Comparison of ENCODE assay signal across 12 mouse cellular contexts in the genomic region with DNA sequence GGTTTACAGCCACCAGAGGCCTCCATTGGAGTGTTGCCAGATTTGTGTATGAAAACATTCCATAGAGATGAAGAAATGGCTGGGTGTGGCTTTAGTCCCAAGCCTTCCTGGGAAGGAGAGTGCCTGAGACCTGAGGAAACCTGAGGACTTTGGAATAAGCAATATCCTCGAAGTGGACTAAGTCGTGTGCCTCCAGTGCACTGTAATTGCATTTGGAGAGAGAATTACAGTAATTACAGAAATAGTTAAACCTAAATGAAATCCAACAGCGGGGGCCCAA. TPM values are rescaled to one million over a fixed set of nuclear protein-coding genes. Genes with fewer than 3 reads are reported as not detected.
DNase-seq lines count a peak whose midpoint lies in the region; ATAC-seq and TF ChIP-seq lines count a peak whose summit lies in the region.
"Had no signal": no experiment of that assay in that cellular context is flagged by ENCODE, and none has a peak within 500 bp of the region (broad histone marks: within the 10 kb centered on the region; RNA-seq: fewer than 3 reads in every experiment).

No protein-coding gene starts in this region.

- no peaks in the 10 kb centered on the region for H3K9me3 ChIP-seq in heart, embryonic 11.5 days (replicated peaks; ENCODE audit: control insufficient read depth, low read length)
- no peaks in the 10 kb centered on the region for H3K9me3 ChIP-seq in heart, postnatal 0 days (replicated peaks; ENCODE audit: control insufficient read depth, low read length)
- H3K9me3 ChIP-seq: forebrain, embryonic 15.5 days had no signal

- 0 out of 2 replicates have a peak overlapping the region, but pooled peaks have one; percentile 16 for H3K9ac ChIP-seq in heart, embryonic 11.5 days (ENCODE audit: low read depth, low read length)
- H3K9ac ChIP-seq in heart, postnatal 0 days (replicated peaks; ENCODE audit: low read depth, low read length), result no peak overlapping the region
- H3K9ac ChIP-seq: forebrain, embryonic 15.5 days had no signal

- no peaks in the 10 kb centered on the region for H3K36me3 ChIP-seq in heart, embryonic 11.5 days (ENCODE audit: control insufficient read depth, insufficient read depth, low read length)
- no peaks in the 10 kb centered on the region for H3K36me3 ChIP-seq in heart, postnatal 0 days (replicated peaks; ENCODE audit: control insufficient read depth, insufficient read depth, low read length)

- WGBS in heart, embryonic 11.5 days (ENCODE audit: insufficient replicate concordance), result 91% methylated on average over 3 of the region's 3 CpGs
- 59% methylated on average over 3 of the region's 3 CpGs for WGBS in heart, postnatal 0 days

- H3K4me2 ChIP-seq in heart, embryonic 11.5 days, result peak overlapping the region; percentile 75; the same call in 1 of the 2 replicates
- H3K4me2 ChIP-seq in heart, postnatal 0 days (ENCODE audit: low read depth, low read length), result no peak overlapping the region
- H3K4me2 ChIP-seq: forebrain, embryonic 15.5 days had no signal

- H3K4me1 ChIP-seq in heart, embryonic 11.5 days (ENCODE audit: control insufficient read depth, insufficient read depth, low read length), result peaks cover 25% of the 10 kb centered on the region
- peaks cover 30% of the 10 kb centered on the region for H3K4me1 ChIP-seq in heart, postnatal 0 days (ENCODE audit: control insufficient read depth, insufficient read depth)

- H3K4me3 ChIP-seq in heart, embryonic 11.5 days (ENCODE audit: low read depth, low read length), result no peak overlapping the region
- H3K4me3 ChIP-seq in heart, postnatal 0 days (ENCODE audit: low read depth, low read length), result no peak overlapping the region
- H3K4me3 ChIP-seq in layer of hippocampus, adult 2 months, result no peak overlapping the region
- H3K4me3 ChIP-seq: forebrain, embryonic 15.5 days had no signal

- no peak for DNase-seq in heart, adult 18-20 months
- DNase-seq in MN1 (ENCODE audit: low spot score), result peak; percentile 18
- DNase-seq in heart, postnatal 0 days (ENCODE audit: low spot score), result peak; percentile 39
- DNase-seq in lung, postnatal 10 days, result peak; percentile 42
- DNase-seq in yolk sac, embryonic 10.5 days (ENCODE audit: low spot score), result no peak
- no peak for DNase-seq in cerebellum, postnatal 14 days
- no peak for DNase-seq in layer of hippocampus, adult 2 months (ENCODE audit: low spot score in 2 of 2)
- DNase-seq: gastrocnemius, postnatal 36 days had no signal

- peak overlapping the region; percentile 97 for H3K27ac ChIP-seq in heart, embryonic 11.5 days (ENCODE audit: low read depth, low read length)
- H3K27ac ChIP-seq in heart, postnatal 0 days (ENCODE audit: low read depth), result peak overlapping the region; percentile 99
- H3K27ac ChIP-seq in layer of hippocampus, adult 2 months, result no peak overlapping the region
- H3K27ac ChIP-seq: forebrain, embryonic 15.5 days had no signal

- no peak for TF ChIP-seq CTCF in heart, postnatal 0 days (IDR thresholded peaks at IDR 0.05; ENCODE audit: low read depth)
- no peak for TF ChIP-seq CTCF in layer of hippocampus, adult 2 months (conservative IDR thresholded peaks at IDR 0.05)

- no peak for TF ChIP-seq EP300 in heart, postnatal 0 days (IDR thresholded peaks at IDR 0.05; ENCODE audit: low read depth)

- ATAC-seq in heart, embryonic 11.5 days (replicated peaks; ENCODE audit: insufficient number of reproducible peaks, low FRiP score, low TSS enrichment), result no peak
- no peak for ATAC-seq in heart, postnatal 0 days (ENCODE audit: insufficient read depth, low read depth)
- ATAC-seq: CD4-positive, CD25-positive, alpha-beta regulatory T cell, adult 4 months; forebrain, embryonic 15.5 days had no signal

- H3K27me3 ChIP-seq in heart, embryonic 11.5 days (ENCODE audit: control insufficient read depth, insufficient read depth, low read length), result no peaks in the 10 kb centered on the region
- no peaks in the 10 kb centered on the region for H3K27me3 ChIP-seq in heart, postnatal 0 days (ENCODE audit: control insufficient read depth, insufficient read depth, low read length)
- H3K27me3 ChIP-seq: forebrain, embryonic 15.5 days had no signal

RNA-seq across cellular contexts. Expression of gene Erp29, which starts 2.1 kb away (rescaled TPM):
- 137 and 153 TPM in 2 replicates for polyA plus RNA-seq in heart, embryonic 11.5 days (2014; fragmentation: Nextera tagmentation; extraction: Ambion mirVana)
- 10 to 100 TPM; 68.2 to 68.6 TPM for total RNA-seq in heart, adult 18-20 months (2021)
- total RNA-seq in heart, postnatal 0 days (2014; rRNA removed; ENCODE audit: low replicate concordance), result 32.5 and 55.4 TPM in 2 replicates
- polyA plus RNA-seq in heart, postnatal 0 days (2015; fragmentation: Nextera tagmentation; extraction: Ambion mirVana), result 89.3 and 96.5 TPM in 2 replicates
- 100 to 1,000 TPM; 127 to 144 TPM for total RNA-seq in layer of hippocampus, adult 2 months (2021)

RNA-seq across cellular contexts. Expression of gene Tmem116, which starts 2.8 kb away (rescaled TPM):
- polyA plus RNA-seq in heart, embryonic 11.5 days (2014; fragmentation: Nextera tagmentation; extraction: Ambion mirVana), result 3.5 and 4.0 TPM in 2 replicates
- 10 to 100 TPM; 12.0 to 14.9 TPM for total RNA-seq in heart, adult 18-20 months (2021)
- total RNA-seq in heart, postnatal 0 days (2014; rRNA removed; ENCODE audit: low replicate concordance), result 6.5 and 11.5 TPM in 2 replicates
- polyA plus RNA-seq in heart, postnatal 0 days (2015; fragmentation: Nextera tagmentation; extraction: Ambion mirVana), result 7.0 and 7.5 TPM in 2 replicates
- 1 to 10 TPM; 7.7 to 8.6 TPM for total RNA-seq in layer of hippocampus, adult 2 months (2021)
- total RNA-seq: megakaryocyte, adult 5-6 weeks had no signal

RNA-seq across cellular contexts. Expression of gene Adam1b, which starts 48.8 kb away (rescaled TPM):
- polyA plus RNA-seq in heart, embryonic 11.5 days (2014; fragmentation: Nextera tagmentation; extraction: Ambion mirVana), result 0.29 and 0.45 TPM in 2 replicates
- not detected for total RNA-seq in heart, adult 18-20 months (2021)
- total RNA-seq in heart, postnatal 0 days (2014; rRNA removed; ENCODE audit: low replicate concordance), result not detected in 2 replicates
- polyA plus RNA-seq in heart, postnatal 0 days (2015; fragmentation: Nextera tagmentation; extraction: Ambion mirVana), result 0.14 TPM in 2 replicates
- total RNA-seq in layer of hippocampus, adult 2 months (2021), result not detected
- total RNA-seq: gastrocnemius, postnatal 36 days; megakaryocyte, adult 5-6 weeks had no signal
- polyA plus RNA-seq: CD4-positive, CD25-positive, alpha-beta regulatory T cell, adult 4 months; forebrain, embryonic 15.5 days had no signal

RNA-seq across cellular contexts. Expression of gene Naa25, which starts 56.7 kb away (rescaled TPM):
- polyA plus RNA-seq in heart, embryonic 11.5 days (2014; fragmentation: Nextera tagmentation; extraction: Ambion mirVana), result 37.2 and 43.8 TPM in 2 replicates
- 10 to 100 TPM; 22.4 to 23.1 TPM for total RNA-seq in heart, adult 18-20 months (2021)
- 15.8 and 16.6 TPM in 2 replicates for total RNA-seq in heart, postnatal 0 days (2014; rRNA removed; ENCODE audit: low replicate concordance)
- polyA plus RNA-seq in heart, postnatal 0 days (2015; fragmentation: Nextera tagmentation; extraction: Ambion mirVana), result 19.9 and 21.4 TPM in 2 replicates
- 10 to 100 TPM; 37.2 to 40.9 TPM for total RNA-seq in layer of hippocampus, adult 2 months (2021)

Comparison
In these comparisons a context has a peak if more than half of its experiments do, and no peak if none do; other contexts are left out.
1. DNase-seq: peak in MN1 (single experiment), heart, postnatal 0 days (single experiment) and lung, postnatal 10 days (single experiment); none in heart, adult 18-20 months (0 of 2), yolk sac, embryonic 10.5 days (single experiment), cerebellum, postnatal 14 days (0 of 2) and layer of hippocampus, adult 2 months (0 of 2).